Mouse (Mus musculus) frontal cortex, postnatal 36 days (tissue): Measurements from ENCODE around the gene Gm21985.
"Not testable (repeated sequence)": the region's sequence is repeated elsewhere in the genome, so short reads cannot be mapped to it uniquely, and the experiment has no call there.

Experiments
- DNase-seq, 2 experiments: peaks; one replicate each; pipeline ENCODE4 v3.0.0; 2022; ENCODE audit warnings: low spot score in 2 of 2

Gene Gm21985

GRCm38 (mm10) chr2:112264364-112264763, 1.8 kb upstream of the Gm21985 start:
- no peak for DNase-seq

- DNase-seq = peak; percentile 91 to 92
Measured at GRCm38 (mm10) chr2:112265448-112266241, 469 bp upstream of the Gm21985 start, which contains the start of gene Slc12a6. TSS of gene Slc12a6 (plus strand) at chr2:112265825.

GRCm38 (mm10) chr2:112266780-112267179, 666 bp downstream of the Gm21985 start:
- DNase-seq = no peak

- DNase-seq = no peak
Measured at GRCm38 (mm10) chr2:112267547-112268269, 1.6 kb downstream of the Gm21985 start.

- DNase-seq = no peak
Measured at GRCm38 (mm10) chr2:112270011-112270410, 3.9 kb downstream of the Gm21985 start.

- DNase-seq = no peak
Measured at GRCm38 (mm10) chr2:112272909-112273308, 6.8 kb downstream of the Gm21985 start.

GRCm38 (mm10) chr2:112273474-112273873, 7.4 kb downstream of the Gm21985 start:
- no peak for DNase-seq

GRCm38 (mm10) chr2:112276870-112277269, 10.8 kb downstream of the Gm21985 start:
- DNase-seq = no peak

GRCm38 (mm10) chr2:112282846-112283245, 16.7 kb downstream of the Gm21985 start:
- no peak for DNase-seq

- no peak for DNase-seq
Measured at GRCm38 (mm10) chr2:112284363-112285030, 18.4 kb downstream of the Gm21985 start.

GRCm38 (mm10) chr2:112285031-112285390, 18.9 kb downstream of the Gm21985 start:
- no peak for DNase-seq

GRCm38 (mm10) chr2:112286062-112286461, 19.9 kb downstream of the Gm21985 start:
- DNase-seq = not testable (repeated sequence)

GRCm38 (mm10) chr2:112287059-112287458, 20.9 kb downstream of the Gm21985 start:
- DNase-seq = no peak

- DNase-seq = no peak
Measured at GRCm38 (mm10) chr2:112289507-112289906, 23.4 kb downstream of the Gm21985 start.

- peak in 1 of 2 experiments; percentile 40 for DNase-seq
Measured at GRCm38 (mm10) chr2:112292823-112293222, 26.7 kb downstream of the Gm21985 start.

- peak in 1 of 2 experiments; percentile 62 for DNase-seq
Measured at GRCm38 (mm10) chr2:112296211-112296610, 30.1 kb downstream of the Gm21985 start.

GRCm38 (mm10) chr2:112298221-112298620, 32.1 kb downstream of the Gm21985 start:
- DNase-seq = no peak

GRCm38 (mm10) chr2:112308671-112309070, 42.6 kb downstream of the Gm21985 start:
- DNase-seq = no peak

GRCm38 (mm10) chr2:112309161-112309600, 43.1 kb downstream of the Gm21985 start:
- DNase-seq = peak in 1 of 2 experiments; percentile 21

- DNase-seq = no peak
Measured at GRCm38 (mm10) chr2:112315638-112316037, 49.5 kb downstream of the Gm21985 start.

- no peak for DNase-seq
Measured at GRCm38 (mm10) chr2:112318227-112318626, 52.1 kb downstream of the Gm21985 start.

GRCm38 (mm10) chr2:112318905-112319304, 52.8 kb downstream of the Gm21985 start:
- no peak for DNase-seq
